11 mouse cellular contexts compared by ENCODE assay signal in the genomic region with DNA sequence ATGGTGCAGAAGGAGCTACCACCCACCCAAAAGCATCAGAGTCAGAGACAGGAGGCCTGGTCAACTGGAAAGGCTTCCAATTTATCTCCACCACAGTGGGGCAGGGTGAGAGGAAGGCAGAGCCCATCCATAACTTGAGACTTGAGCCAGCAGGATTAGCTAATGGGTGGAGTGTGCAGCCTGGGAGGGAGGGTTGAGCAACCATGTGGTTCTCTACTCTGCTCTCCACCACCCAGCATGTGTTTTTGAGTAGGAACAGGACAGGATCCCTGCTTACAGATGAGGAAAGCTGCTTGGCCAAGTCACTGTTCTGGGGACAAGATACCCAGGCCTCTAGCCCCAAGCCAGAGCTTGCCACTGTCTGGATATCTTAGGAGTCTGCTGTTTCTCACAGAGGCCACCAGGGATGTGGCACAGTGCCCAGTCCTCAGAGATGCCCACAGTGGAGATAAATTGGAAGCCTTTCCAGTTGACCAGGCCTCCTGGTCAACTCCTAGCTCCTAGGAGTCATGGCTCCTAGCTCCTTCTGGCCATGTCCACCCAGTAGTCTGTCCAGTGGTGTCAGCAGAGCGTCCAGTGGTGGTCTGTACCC. TPM values are rescaled to one million over a fixed set of nuclear protein-coding genes. Genes with fewer than 3 reads are reported as not detected.
DNase-seq lines count a peak whose midpoint lies in the region; ATAC-seq and TF ChIP-seq lines count a peak whose summit lies in the region.
"Had no signal": no experiment of that assay in that cellular context is flagged by ENCODE, and none has a peak within 500 bp of the region (broad histone marks: within the 10 kb centered on the region; RNA-seq: fewer than 3 reads in every experiment).

No protein-coding gene starts in this region.

- peak; percentile 56 for DNase-seq in gastrocnemius, postnatal 10 days
- no peak for DNase-seq in gastrocnemius, postnatal 4 days (ENCODE audit: low spot score in 2 of 2)
- DNase-seq in lung, adult 18-20 months = peak; percentile 60
- no peak for DNase-seq in lung, adult 2 months
- DNase-seq in skeletal muscle tissue, adult 2 months (ENCODE audit: low read depth, low spot score) = peak; percentile 57
- DNase-seq in spleen, postnatal 4 days (ENCODE audit: low spot score in 2 of 2) = no peak
- DNase-seq: liver, embryonic 13.5 days had no signal

- TF ChIP-seq CTCF in lung, adult 2 months (IDR thresholded peaks at IDR 0.05; ENCODE audit: insufficient read depth, low read length) = no peak

- ATAC-seq in granulocyte monocyte progenitor cell, adult 5-6 weeks (replicated peaks; ENCODE audit: poor library complexity, severe bottlenecking) = peak; percentile 83
- ATAC-seq in inflammation-experienced regulatory T-cells, adult 6 months = no peak

- TF ChIP-seq POLR2A in lung, adult 2 months (IDR thresholded peaks at IDR 0.05; ENCODE audit: borderline replicate concordance, extremely low read depth, low read depth, low read length) = no peak

- no peak overlapping the region for H3K4me3 ChIP-seq in lung, adult 2 months (replicated peaks; ENCODE audit: extremely low read depth, low read depth, low read length)
- H3K4me3 ChIP-seq: embryonic facial prominence, embryonic 12.5 days; liver, embryonic 13.5 days; neural tube, embryonic 13.5 days had no signal

- 76% methylated on average over 1 of the region's 1 CpGs for WGBS in lung, adult 2 months

- H3K4me1 ChIP-seq in lung, adult 2 months (ENCODE audit: control insufficient read depth, insufficient read depth, low read length) = no peaks in the 10 kb centered on the region

RNA-seq across cellular contexts. Expression of a gene that starts 8.5 kb away (rescaled TPM):
- total RNA-seq in gastrocnemius, postnatal 10 days (2021) = 10 to 100 TPM; 17.2 to 29.1 TPM
- 10 to 100 TPM; 43.1 to 46.2 TPM for total RNA-seq in gastrocnemius, postnatal 4 days (2021)
- 78.2 and 94.2 TPM in 2 replicates for polyA plus RNA-seq in lung, adult 2 months (2012; rRNA removed)
- total RNA-seq in granulocyte monocyte progenitor cell, adult 5-6 weeks (2014; fragmentation: Nextera tagmentation) = 77.4 and 88.0 TPM in 2 replicates
- 63.8 and 83.6 TPM in 2 replicates for total RNA-seq in granulocyte monocyte progenitor cell, adult 5-6 weeks (2017)
- 1 to 10 TPM in 1 of 3 experiments, under 1 TPM in 1, not detected in 1; 0.96 to 1.0 TPM for polyA plus RNA-seq in inflammation-experienced regulatory T-cells, adult 6 months (2017; shearing (Covaris generic))

Comparison
In these comparisons a context has a peak if more than half of its experiments do, and no peak if none do; other contexts are left out.
1. DNase-seq: peak in gastrocnemius, postnatal 10 days (single experiment), lung, adult 18-20 months (2 of 2) and skeletal muscle tissue, adult 2 months (single experiment); none in gastrocnemius, postnatal 4 days (0 of 2), lung, adult 2 months (single experiment) and spleen, postnatal 4 days (0 of 2).